Mouse (Mus musculus) frontal cortex, postnatal 25 days (tissue): ENCODE measurements around the gene Fam205a2.
"Not testable (repeated sequence)": the region's sequence is repeated elsewhere in the genome, so short reads cannot be mapped to it uniquely, and the experiment has no call there.

Source experiments
- DNase-seq, 2 experiments: peaks; one replicate each; pipeline ENCODE4 v3.0.0; 2022; ENCODE audit warnings: low spot score in 2 of 2

Gene Fam205a2

GRCm38 (mm10) chr4:42528075-42528474 lies at the start of gene Fam205a2:
Gene Fam205a2, minus strand, starts transcription at chr4:42528175.
- not testable (repeated sequence) for DNase-seq
